Mouse (Mus musculus): Measurements from ENCODE around the gene Chrdl2. TPM values are rescaled to one million over a fixed set of nuclear protein-coding genes. Genes with fewer than 3 reads are reported as not detected.
"Not testable (repeated sequence)": the region's sequence is repeated elsewhere in the genome, so short reads cannot be mapped to it uniquely, and the experiment has no call there.

The Chrdl2 gene
- total RNA-seq, 2 experiments from 2014 or later: 0.32 TPM; not detected in 1

DNA sequence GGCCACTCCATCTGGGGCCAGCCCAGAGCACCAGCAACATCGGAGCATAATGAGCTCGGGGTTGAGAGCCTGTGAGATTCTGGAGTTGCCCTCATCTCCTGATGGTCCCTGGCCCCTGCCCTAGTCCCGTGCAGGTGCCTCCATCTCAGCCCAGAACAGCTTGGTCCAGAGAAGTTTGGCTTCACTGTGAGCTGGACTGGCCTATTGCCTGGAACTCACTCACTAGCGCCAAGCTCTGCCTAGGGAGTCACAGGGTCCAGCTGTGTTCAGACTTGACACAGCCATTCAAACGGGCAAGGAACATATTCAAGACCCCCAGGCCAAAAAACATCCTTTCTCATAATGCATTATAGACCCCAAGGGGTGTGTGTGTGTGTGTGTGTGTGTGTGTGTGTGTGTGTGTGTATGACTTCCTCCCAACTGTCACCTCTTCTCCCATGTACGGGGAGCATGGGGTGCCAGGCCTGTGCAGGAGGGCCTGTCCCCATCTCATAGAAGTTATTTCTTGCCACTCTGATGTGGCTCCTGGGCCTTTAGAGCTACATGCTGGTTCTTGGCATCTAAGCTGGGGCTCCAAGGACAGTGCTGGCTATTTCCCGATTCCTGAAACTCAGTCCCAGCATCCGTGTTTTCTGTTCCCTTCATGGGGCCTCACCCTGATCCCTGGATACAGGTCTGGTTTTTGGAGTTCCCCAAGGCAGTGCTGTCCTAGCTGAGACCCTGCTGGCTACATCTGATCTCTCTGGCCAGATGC, 25.2 kb downstream of the Chrdl2 start:
- no peak for DNase-seq (ENCODE audit: low spot score in 2 of 2)
- intact Hi-C loops (cut with DNase I): no loop called here

DNA sequence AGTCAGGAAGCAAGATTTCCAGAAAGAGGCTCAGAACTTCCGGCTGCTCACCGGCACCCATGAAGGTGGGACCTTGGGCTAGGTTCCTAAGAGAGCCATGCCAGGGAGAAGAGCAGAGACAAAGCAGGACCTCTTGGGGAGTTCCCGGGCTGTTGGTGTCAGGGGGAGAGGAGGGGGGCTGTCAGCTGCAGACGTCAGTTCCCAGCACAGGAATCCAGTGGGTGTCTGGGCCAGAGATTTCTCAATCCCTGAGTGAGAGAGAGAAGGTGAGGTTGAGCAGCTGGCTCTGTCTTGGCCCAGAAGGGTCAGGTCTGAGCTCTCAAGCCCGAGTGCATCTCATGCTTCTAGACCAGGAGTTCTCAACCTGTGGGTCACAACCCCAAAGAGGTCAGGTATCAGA, 27.7 kb downstream of the Chrdl2 start:
- intact Hi-C loops (cut with DNase I): no loop called here
- DNase-seq (ENCODE audit: low spot score in 2 of 2): no peak

DNA sequence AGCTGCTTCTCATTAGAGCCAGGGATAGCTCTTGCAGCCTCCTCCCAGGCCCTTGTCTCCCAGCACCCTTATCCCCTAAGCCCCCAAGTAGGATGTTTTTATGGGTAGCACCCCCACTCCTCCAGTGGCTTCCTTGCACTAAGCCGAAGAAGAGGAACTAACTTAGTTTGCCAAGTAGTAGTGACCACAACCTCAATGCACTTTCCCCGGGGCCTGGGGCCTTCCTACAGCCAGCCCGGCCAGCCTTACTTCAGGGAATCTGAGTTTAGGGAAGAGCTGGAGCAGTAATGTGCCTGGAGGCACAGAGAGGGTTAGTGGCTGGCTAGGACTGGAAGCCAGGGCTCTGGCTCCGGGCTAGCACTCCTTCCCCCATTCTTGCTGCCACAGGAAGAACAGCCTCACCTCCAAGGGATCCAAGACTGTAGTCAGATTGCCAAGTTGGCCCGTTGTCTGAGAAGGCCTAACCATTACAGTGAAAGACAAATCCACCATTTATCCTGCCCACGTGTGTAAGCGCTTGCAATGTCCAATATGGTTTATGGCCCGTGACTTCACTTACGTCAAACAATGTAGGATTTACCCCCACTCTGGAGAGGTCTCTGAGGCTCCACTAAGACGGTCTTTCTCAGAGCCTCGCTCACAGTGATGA, 29.0 kb downstream of the Chrdl2 start:
- intact Hi-C loops (cut with DNase I): no loop called here
- DNase-seq (ENCODE audit: low spot score in 2 of 2): no peak

DNA sequence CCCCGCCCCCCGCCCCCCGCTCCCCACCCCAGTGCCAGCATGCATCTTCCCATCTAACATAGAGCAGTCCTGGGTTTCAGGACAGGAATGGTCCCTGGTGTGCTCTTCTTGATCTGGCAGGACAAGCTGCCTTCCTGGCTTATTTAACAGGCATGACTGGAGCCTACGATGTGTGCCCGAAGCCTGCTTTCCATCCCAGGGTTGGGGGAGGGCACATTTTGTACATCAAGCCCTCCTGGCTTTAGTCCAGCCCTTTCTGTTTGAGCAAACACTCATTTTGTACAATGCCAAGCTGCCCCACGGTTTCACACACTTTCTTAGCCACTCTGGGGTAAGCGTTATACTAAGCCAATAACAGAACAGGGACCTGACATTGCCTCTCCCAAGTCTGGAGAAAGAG, 30.1 kb downstream of the Chrdl2 start:
- no peak for DNase-seq (ENCODE audit: low spot score in 2 of 2)
- intact Hi-C loops (cut with DNase I): no loop called here

DNA sequence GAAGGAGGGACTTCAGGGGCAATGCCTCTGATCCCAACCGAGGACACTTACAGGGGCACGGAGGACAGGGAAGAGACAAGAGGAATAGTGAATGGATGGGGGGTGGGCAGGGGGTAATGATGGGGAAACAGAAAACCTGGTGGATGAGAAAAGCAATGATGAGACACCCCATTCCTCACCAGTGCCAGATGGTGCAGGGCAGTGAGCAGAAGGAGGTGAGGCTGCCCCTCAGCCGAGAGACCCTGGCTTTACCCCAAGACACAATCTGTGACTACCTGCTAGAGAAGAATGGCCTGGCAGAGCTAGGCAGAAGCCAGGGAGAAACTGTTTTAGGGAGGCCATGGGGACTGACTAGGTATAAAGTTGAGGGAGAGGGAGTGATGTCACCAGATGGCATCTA, 30.5 kb downstream of the Chrdl2 start:
- intact Hi-C loops (cut with DNase I): no loop called here
- DNase-seq (ENCODE audit: low spot score in 2 of 2): no peak

DNA sequence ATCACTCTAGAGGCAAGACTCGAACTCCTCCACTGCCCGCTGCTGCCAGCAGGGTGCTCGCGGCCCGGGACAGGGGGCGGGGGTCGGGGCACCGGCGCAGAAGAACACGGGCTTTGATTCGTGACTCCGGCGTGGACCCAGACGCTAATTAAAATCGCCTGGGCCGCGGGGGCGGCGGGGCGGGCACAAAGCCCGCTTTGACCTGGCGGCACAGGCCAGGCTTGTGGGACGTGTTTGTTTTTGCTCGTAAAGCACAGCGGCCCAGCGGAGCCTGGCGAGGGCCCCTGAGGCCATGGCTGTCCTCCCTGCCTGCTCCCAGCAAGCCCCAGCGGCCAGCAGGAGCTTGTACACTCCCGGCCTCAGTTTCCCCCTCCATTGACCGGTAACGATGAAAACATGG, 36.1 kb downstream of the Chrdl2 start:
- no peak for DNase-seq (ENCODE audit: low spot score in 2 of 2)
- intact Hi-C loops (cut with DNase I): no loop called here

DNA sequence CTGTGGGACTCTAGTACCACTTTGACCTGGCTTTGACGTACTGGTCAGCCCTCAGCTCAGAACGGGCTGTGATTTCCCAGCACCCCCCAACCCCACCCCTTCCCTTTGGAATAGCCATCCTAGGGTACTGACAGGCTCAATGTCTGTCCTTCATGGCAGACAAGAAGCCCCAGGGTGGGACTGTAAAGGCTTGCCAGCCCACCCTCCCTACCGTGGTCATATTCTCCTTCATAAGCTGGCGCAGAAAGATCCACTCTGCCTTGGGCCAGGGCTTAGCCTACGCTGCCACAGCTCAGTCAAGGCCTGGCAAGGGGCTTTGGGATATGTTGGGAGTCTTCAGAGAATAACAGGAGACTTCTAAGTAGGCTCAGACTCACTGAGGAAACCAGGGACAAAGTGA, 37.1 kb downstream of the Chrdl2 start:
- DNase-seq (ENCODE audit: low spot score in 2 of 2): no peak
- intact Hi-C loops (cut with DNase I): no loop called here

DNA sequence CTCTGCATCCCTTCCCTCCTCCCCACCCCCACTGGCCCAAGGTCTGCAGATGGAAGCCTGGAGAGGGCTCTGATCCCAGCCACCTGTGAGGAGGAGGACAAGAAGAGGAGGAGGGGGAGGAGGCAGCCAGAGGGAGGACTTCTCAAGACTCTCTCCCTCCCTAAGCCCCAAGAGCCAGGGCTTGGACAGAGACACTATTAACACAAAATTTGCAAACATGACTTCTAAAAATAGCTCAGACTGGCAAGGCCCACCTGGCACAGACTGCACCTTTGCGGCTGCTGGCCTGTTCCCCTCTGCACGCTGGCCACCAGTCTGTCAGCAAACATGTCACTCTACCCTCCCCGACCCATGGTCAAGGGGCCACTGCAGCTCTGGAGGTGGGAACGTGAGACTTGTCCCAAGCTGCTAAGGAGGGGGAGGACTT, 37.6 kb downstream of the Chrdl2 start:
- DNase-seq (ENCODE audit: low spot score in 2 of 2): no peak
- intact Hi-C loops (cut with DNase I): no loop called here

DNA sequence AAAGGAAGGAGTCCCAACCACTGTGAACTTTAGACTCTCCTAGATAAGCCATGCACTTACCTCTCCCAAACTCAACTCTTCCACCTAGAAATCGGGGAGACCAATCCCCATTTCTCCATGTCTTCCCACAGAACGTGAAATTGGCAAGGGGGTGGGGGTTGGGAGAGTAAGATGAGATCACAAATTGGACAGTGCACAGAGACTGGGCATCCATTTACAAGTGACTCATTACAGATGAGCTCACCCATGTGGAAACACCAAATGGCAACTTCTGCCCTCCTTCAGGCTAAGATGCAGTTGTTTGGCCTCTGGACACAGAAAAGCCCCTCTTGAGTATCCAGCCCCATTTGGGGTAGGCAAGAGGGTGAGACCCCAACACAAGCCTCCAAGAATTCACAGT, 40.5 kb downstream of the Chrdl2 start:
- intact Hi-C loops (cut with DNase I): no loop called here
- DNase-seq (ENCODE audit: low spot score in 2 of 2): no peak

DNA sequence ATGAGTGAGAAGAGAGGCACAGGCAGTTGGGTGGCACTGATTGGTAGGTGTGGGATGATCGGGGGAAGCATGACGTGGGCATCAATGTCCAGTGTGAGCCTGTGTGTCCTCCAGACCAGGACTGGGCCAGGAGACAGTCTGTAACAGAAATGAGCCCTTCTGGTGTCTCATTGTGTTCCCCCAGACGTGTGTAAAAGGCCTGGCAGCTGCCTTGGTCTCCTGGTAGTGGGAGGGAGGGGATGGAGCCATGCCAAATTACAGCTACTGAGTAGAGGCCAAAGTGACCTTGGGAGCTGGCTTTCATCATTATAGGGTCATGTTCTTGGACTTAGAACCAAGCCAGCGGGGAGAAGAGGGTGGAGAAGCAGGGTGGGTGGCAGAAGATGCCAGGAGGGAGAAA, 45.9 kb downstream of the Chrdl2 start:
- intact Hi-C loops (cut with DNase I): no loop called here
- no peak for DNase-seq (ENCODE audit: low spot score in 2 of 2)

DNA sequence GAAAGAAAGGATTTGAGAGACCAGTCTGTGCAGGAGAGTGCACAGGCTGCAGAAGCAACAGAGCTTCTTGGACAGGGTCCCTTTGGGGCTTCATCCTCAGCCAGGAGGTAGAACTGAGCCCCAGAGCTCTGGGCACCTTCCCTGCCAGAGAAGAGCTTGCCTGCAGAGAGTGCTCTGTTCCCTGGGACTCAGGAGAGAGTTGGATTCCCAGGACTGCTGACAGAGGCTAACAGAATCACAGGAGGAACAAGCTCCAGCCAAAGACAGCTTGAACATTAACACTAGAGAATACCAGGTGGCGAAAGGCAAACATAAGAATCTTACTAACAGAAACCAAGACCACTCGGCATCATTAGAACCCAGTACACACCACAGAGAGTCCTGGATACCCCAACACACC, 47.0 kb downstream of the Chrdl2 start:
- intact Hi-C loops (cut with DNase I); DNase-seq (ENCODE audit: low spot score in 2 of 2): not testable (repeated sequence)

DNA sequence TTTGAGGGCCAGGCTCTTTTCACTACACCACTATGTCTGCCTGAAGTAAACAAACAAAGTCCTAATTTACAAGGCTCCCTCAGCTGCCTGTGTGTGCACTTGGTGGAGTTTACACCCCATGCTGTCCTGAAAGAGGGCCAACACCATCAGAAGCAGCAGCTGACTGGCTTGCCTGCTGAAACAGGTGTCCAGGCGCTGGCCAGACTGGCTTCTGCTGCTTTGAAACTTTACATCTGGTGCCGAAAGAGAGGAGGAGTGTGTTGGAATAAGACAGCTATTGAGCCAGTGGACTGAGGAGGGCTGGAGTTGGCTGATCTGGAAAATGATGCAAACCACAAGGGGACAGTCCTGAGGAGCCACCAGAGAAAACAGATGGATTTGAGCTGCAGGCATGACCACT, 68.0 kb downstream of the Chrdl2 start:
- DNase-seq (ENCODE audit: low spot score in 2 of 2): peak; percentile 21 to 24
- intact Hi-C loops (cut with DNase I): no loop called here

DNA sequence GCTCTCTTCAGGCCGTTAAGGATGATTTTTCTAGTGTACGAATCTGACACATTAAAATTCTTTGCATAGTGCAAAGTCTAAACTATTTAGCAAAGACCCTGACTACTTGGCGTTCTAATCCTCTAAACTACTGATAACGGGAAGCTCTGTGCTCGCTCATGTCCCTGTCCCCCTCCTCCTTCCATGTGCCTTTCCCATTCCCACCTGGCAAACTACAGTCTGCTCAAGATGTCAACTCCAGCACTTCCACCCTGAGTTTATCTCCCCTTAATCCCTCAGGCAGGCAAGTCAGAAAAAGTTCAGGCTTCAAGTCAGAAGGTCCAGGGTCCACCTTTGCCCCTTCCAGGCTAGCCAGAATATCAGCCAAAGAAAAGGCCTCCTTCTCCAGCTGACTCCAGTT, 70.3 kb downstream of the Chrdl2 start:
- intact Hi-C loops (cut with DNase I): no loop called here
- no peak for DNase-seq (ENCODE audit: low spot score in 2 of 2)

DNA sequence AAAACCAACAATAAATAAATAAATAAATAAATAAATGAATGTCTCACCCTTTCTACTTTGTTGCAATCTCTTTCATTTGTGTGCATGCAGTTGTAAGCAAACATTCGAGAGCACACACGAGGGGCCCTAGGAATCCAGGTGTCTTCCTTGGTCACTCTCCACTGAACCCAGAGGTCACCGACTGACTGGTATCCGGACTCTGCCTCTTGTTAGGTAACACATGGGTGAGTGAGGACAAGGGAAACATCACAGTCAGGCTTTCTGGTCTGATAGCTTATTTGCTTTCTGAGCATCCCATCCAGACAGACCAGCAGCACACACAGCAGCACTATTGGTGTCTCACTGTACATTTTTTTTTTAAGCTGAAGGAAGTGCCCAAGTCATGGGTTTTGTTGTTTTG, 71.1 kb downstream of the Chrdl2 start:
- no peak for DNase-seq (ENCODE audit: low spot score in 2 of 2)
- intact Hi-C loops (cut with DNase I): no loop called here

DNA sequence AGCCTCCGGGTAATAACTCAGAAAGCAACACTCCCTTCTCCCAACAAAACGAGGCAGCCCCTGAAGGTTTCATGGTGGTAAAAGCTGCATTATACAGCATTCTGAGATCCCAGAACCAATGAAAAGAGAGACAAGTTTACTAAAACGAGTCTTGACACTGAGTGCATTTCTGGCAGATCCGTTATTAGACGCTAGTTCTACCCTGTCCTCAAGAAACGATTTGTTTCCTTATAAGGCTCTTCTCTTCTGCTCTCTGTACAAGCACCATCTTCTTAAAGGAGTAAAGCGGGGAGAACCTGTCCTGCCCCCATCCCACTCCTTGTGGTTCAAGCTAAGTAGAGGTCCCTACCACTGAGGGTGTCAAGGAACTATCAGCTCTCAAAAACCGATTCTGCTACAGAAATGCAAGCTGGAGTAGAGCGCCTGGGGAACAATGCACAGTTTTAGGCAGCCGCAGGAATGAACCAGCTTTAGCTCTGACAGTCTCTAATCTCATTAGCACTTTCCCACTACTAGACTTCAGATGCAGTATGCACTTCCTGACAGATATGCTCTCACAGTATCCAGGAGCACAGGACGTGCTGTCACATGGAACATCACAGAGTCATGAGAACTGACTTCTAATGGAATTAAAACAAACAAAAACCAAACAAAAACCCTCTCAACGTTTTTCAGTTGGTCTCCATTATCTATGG, 74.3 kb downstream of the Chrdl2 start:
- peak in 1 of 2 experiments; percentile 12 for DNase-seq (ENCODE audit: low spot score in 2 of 2)
- intact Hi-C loops (cut with DNase I): no loop called here

DNA sequence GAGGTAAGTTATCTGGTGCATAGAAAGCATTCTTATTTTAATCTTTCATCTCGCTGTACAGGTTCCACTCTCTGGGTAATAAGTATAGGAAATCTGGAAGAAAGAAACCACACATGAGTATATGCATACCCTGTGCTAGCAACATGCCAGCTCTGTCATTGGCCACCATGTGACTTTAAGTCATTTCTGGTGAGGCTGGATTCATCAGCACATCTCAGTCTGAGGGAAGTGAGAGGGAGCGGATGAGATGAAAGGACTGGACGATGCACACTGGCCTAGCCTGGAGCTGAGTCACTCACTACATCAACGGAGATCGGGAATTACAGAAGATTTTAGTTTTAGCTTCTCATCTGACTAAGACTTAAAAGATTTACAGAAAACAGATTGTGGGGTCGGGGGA, 76.9 kb downstream of the Chrdl2 start:
- intact Hi-C loops (cut with DNase I): no loop called here
- no peak for DNase-seq (ENCODE audit: low spot score in 2 of 2)

DNA sequence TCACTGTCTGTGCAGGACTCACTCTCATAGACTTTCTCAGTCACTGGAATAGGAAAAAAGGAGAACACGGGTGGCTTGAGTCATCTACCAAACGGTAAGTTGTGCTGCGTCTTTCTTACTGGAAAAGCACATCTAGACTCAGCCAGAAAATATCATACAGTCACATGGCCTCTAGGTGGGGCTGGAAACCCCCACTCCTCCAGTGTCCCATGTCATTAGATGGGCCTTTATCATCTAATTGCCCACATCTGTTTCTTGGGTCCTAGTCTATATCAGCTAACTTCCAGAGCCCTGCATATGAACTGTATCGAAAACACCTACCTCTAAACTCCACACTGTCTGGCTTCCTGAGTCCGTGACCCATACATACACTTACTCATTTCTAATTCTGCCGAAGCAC, 77.8 kb downstream of the Chrdl2 start:
- no peak for DNase-seq (ENCODE audit: low spot score in 2 of 2)
- intact Hi-C loops (cut with DNase I): no loop called here

All from left cerebral cortex, postnatal 14 days (tissue).